Mouse (Mus musculus) cerebellum, adult 2 months (tissue): Measurements from ENCODE around the gene Kdm3a.

Experiments used
- CTCF ChIP-seq: fragments of 200-500 bp; IDR thresholded peaks from 2 replicates; pipeline ENCODE4 v1.5.1; 2011; ENCODE audit warnings: low read depth, mild to moderate bottlenecking, control low read depth, low read length, moderate library complexity, borderline replicate concordance; ENCODE audit not compliant: insufficient read depth
- POLR2A ChIP-seq: fragments of 200-500 bp; IDR thresholded peaks from 2 replicates; pipeline ENCODE4 v1.6.1; 2011; ENCODE audit warnings: low read length, control low read depth, borderline replicate concordance; ENCODE audit not compliant: insufficient read depth

GRCm38 (mm10) chr6:71589401-71589800, 43.4 kb downstream of the Kdm3a start:
- TF ChIP-seq CTCF = no peak
- TF ChIP-seq POLR2A = no peak
